Mouse (Mus musculus) macrophage (primary cell): ENCODE measurements around the gene Zfp36l1. TPM values are rescaled to one million over a fixed set of nuclear protein-coding genes. Genes with fewer than 3 reads are reported as not detected.

Source experiments
- H3K27ac ChIP-seq: fragments of 350-480 bp; formaldehyde crosslinking; 2 replicates; pipeline ENCODE4 v1.9.0; 2021
- H3K36me3 ChIP-seq: fragments of 350-480 bp; formaldehyde crosslinking; 2 replicates; pipeline ENCODE4 v1.9.0; 2021; ENCODE audit errors: inconsistent target
- H3K4me3 ChIP-seq: fragments of 350-480 bp; formaldehyde crosslinking; 2 replicates; pipeline ENCODE4 v1.9.0; 2021; ENCODE audit errors: inconsistent target
- H3K79me2 ChIP-seq: fragments of 350-480 bp; formaldehyde crosslinking; 2 replicates; pipeline ENCODE4 v1.9.0; 2021; ENCODE audit errors: inconsistent target
- WGBS: methylation state at CpG from one replicate; pipeline ENCODE4 v1.1.7; 2026; ENCODE audit warnings: inconsistent platforms; ENCODE audit not compliant: missing documents; 5-methylcytosine and 5-hydroxymethylcytosine counted together
- polyA plus RNA-seq: library from polyadenylated mRNA; stranded (reverse); fragments of 250-400 nt; gene quantifications from 3 replicates; pipeline ENCODE4 v1.2.4, GENCODE M21; 2018; ENCODE audit warnings: inconsistent platforms

Gene Zfp36l1
- polyA plus RNA-seq, 1 experiment from 2014 or later: 127 TPM

GRCm38 (mm10) chr12:80059773-80060328 is 53.0 kb downstream of the Zfp36l1 start:
- H3K4me3 ChIP-seq: no peak overlapping the region
- peak overlapping the region; percentile 22; the same call in 1 of the 2 replicates for H3K27ac ChIP-seq
- H3K79me2 ChIP-seq: no peaks in the 10 kb centered on the region
- WGBS: 47% methylated on average over 5 of the region's 5 CpGs
- no peaks in the 10 kb centered on the region for H3K36me3 ChIP-seq

Other genes starting within 250 kb of the Zfp36l1 start
- gene Actn1, start 147.4 kb upstream of the Zfp36l1 start, polyA plus RNA-seq: 51.0 to 105 TPM (median 88.5 TPM) in 3 replicates